Mouse (Mus musculus) ES-E14 (cell line): Measurements from ENCODE around the gene Sec16a. TPM values are rescaled to one million over a fixed set of nuclear protein-coding genes. Genes with fewer than 3 reads are reported as not detected.

Experiments
- DNase-seq: peaks from one replicate; pipeline ENCODE4 v3.0.0-alpha.2; 2013; ENCODE audit warnings: low read depth, low spot score
- H3K27ac ChIP-seq: 2 replicates; pipeline ENCODE4 v1.5.1; 2012; ENCODE audit warnings: low read depth, mild to moderate bottlenecking, low read length, moderate library complexity, mixed read lengths; ENCODE audit not compliant: poor library complexity, insufficient read depth, severe bottlenecking
- H3K36me3 ChIP-seq: 2 replicates; pipeline ENCODE4 v1.6.1; 2012; ENCODE audit warnings: mild to moderate bottlenecking, low read length, moderate library complexity, mixed read lengths; ENCODE audit not compliant: control insufficient read depth, poor library complexity, insufficient read depth, severe bottlenecking
- H3K4me1 ChIP-seq, 2 experiments: fragments of 150-350 bp in 1 of 2; sonication (generic) in 1 of 2; 2 replicates each; pipeline ENCODE4 v1.6.1; 2012; ENCODE audit warnings: low read length in 2 of 2, mild to moderate bottlenecking in 1 of 2, mixed read lengths in 1 of 2; ENCODE audit not compliant: control insufficient read depth in 2 of 2, insufficient read depth in 2 of 2, poor library complexity in 1 of 2
- H3K4me3 ChIP-seq, 2 experiments: fragments of 150-350 bp in 1 of 2; sonication (generic) in 1 of 2; 2 replicates each; pipeline ENCODE4 v1.5.1; 2012; ENCODE audit warnings: low read length in 2 of 2, low read depth in 1 of 2, mild to moderate bottlenecking in 1 of 2, mixed read lengths in 1 of 2; ENCODE audit not compliant: insufficient read depth in 1 of 2, poor library complexity in 1 of 2, severe bottlenecking in 1 of 2
- H3K9ac ChIP-seq: 2 replicates; pipeline ENCODE4 v1.6.1; 2012; ENCODE audit warnings: low read depth, mild to moderate bottlenecking, low read length, mixed read lengths; ENCODE audit not compliant: poor library complexity, insufficient read depth, severe bottlenecking
- H3K9me3 ChIP-seq: fragments of 150-350 bp; sonication (generic); 2 replicates; pipeline ENCODE4 v1.6.1; 2012; ENCODE audit warnings: low read depth, mild to moderate bottlenecking, low read length; ENCODE audit not compliant: control insufficient read depth, insufficient read depth
- CHD2 ChIP-seq: IDR thresholded peaks from 2 replicates; pipeline ENCODE4 v1.6.1; 2014; ENCODE audit warnings: mild to moderate bottlenecking, low read depth, low read length, inconsistent platforms
- HCFC1 ChIP-seq: IDR thresholded peaks from 2 replicates; pipeline ENCODE4 v1.6.1; 2012; ENCODE audit warnings: low read length, inconsistent platforms, borderline replicate concordance; ENCODE audit not compliant: insufficient read depth
- MAFK ChIP-seq: IDR thresholded peaks from 2 replicates; pipeline ENCODE4 v1.6.1; 2014; ENCODE audit warnings: mild to moderate bottlenecking, low read depth, low read length, inconsistent platforms; ENCODE audit not compliant: insufficient read depth
- ZC3H11A ChIP-seq: IDR thresholded peaks from 2 replicates; pipeline ENCODE4 v1.6.1; 2012; ENCODE audit warnings: low read depth, mild to moderate bottlenecking, inconsistent platforms, low read length, borderline replicate concordance
- ZNF384 ChIP-seq: IDR thresholded peaks from 2 replicates; pipeline ENCODE4 v1.6.1; 2012; ENCODE audit warnings: low read depth, low read length, inconsistent platforms
- in situ Hi-C, 2 experiments: fragments of 600-800 bp; cut with MboI; formaldehyde crosslinking; loops; one replicate each; pipeline ENCODE4 v1.15.1; 2025; ENCODE audit warnings: low sequenced_read_pairs in 2 of 2, inconsistent platforms in 1 of 2; ENCODE audit not compliant: unreplicated experiment in 2 of 2
- total RNA-seq: library from RNA; depleted of rRNA; stranded (reverse); fragments of 300-350 nt; gene quantifications from 2 replicates; pipeline ENCODE4 v1.2.3, GENCODE M21; 2012

Sec16a gene
- total RNA-seq, 1 experiment: 47.3 TPM

DNA sequence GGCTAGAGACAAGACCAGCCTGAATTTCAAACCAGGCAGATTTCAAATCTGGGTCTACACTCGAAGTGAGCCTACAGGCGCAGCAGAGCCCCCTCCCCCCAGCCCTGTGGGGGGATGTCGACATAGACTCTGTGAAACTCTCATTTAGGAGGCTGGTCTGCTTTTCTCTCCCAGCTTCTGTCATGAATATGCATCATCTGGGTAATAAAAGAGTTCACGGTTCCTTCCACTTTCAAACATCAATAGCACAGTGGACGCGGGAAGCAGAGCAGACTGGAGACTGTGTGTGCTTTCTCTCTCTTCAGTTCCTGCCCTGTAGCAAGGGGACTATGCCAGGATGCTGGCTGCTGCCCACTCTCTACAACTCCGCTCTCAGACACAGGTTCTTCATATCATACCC is 40.7 kb upstream of the Sec16a start:
- H3K27ac ChIP-seq: no peak overlapping the region
- H3K4me3 ChIP-seq: no peak overlapping the region
- in situ Hi-C loops: no loop called here
- peaks cover 19% of the 10 kb centered on the region for H3K36me3 ChIP-seq
- H3K4me1 ChIP-seq: peaks cover 4 to 32% of the 10 kb centered on the region in 2 experiments; a peak in 3 of 4 replicates
- TF ChIP-seq ZC3H11A: no peak
- no peak for TF ChIP-seq MAFK
- TF ChIP-seq ZNF384: no peak
- TF ChIP-seq HCFC1: no peak
- no peak for TF ChIP-seq CHD2
- H3K9ac ChIP-seq: no peak overlapping the region
- H3K9me3 ChIP-seq: no peaks in the 10 kb centered on the region
- DNase-seq: no peak

GRCm38 (mm10) chr2:26485278-26485677 is 40.3 kb upstream of the Sec16a start:
- H3K9me3 ChIP-seq: no peaks in the 10 kb centered on the region
- no peak for DNase-seq
- no peak overlapping the region for H3K9ac ChIP-seq
- peaks cover 19% of the 10 kb centered on the region for H3K36me3 ChIP-seq
- TF ChIP-seq ZC3H11A (no peak), HCFC1 (no peak), CHD2 (no peak), ZNF384 (no peak), MAFK (no peak)
- H3K4me3 ChIP-seq: no peak overlapping the region
- no peak overlapping the region for H3K27ac ChIP-seq
- H3K4me1 ChIP-seq: peaks cover 4 to 29% of the 10 kb centered on the region in 2 experiments; a peak in 3 of 4 replicates
- in situ Hi-C loops: no loop called here

GRCm38 (mm10) chr2:26484169-26484568 is 39.2 kb upstream of the Sec16a start:
- Histone ChIP-seq H3K4me1 (peaks cover 4 to 28% of the 10 kb centered on the region in 2 experiments; a peak in 3 of 4 replicates), H3K36me3 (peaks cover 31% of the 10 kb centered on the region), H3K9ac (no peak overlapping the region), H3K9me3 (no peaks in the 10 kb centered on the region), H3K27ac (no peak overlapping the region), H3K4me3 (no peak overlapping the region)
- no peak for DNase-seq
- in situ Hi-C loops: no loop called here
- TF ChIP-seq ZNF384: no peak
- TF ChIP-seq ZC3H11A: no peak
- TF ChIP-seq HCFC1: no peak
- no peak for TF ChIP-seq MAFK
- no peak for TF ChIP-seq CHD2

DNA sequence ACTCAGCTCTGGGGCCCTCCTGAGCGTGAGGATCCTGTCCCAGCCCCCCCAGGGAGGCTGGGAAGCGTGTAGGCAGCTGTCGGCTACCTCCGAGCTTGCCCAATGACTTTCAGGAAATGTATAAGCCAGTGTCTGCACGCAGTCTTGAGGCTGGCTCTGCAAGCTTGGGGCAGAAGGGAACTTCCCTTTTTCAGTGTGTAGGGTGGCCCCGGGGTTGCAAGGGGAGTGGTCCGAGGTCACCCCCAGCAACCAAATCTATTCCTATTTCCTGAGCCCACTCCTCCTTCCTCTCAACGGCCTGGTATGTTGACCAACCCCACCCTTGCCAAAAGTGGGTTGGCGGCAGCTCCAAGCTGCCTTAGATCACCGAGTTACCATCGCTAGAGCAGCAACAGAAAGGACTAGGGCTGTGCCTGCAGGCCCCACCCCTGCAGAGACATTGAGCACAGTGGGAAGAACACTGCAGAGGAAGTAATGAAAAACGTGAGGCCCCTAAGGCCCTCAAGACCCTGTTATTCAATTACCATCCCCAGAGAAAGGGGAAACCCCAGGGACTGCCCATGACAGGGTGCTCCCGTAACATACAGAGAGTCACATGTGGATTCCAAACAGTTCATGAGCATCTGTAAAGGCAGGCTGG is 38.3 kb upstream of the Sec16a start:
- Histone ChIP-seq H3K36me3 (peaks cover 34% of the 10 kb centered on the region), H3K4me1 (peaks cover 4 to 28% of the 10 kb centered on the region in 2 experiments; a peak in 3 of 4 replicates), H3K9me3 (no peaks in the 10 kb centered on the region), H3K9ac (no peak overlapping the region), H3K27ac (no peak overlapping the region), H3K4me3 (no peak overlapping the region)
- in situ Hi-C loops: no loop called here
- TF ChIP-seq MAFK: no peak
- no peak for TF ChIP-seq CHD2
- TF ChIP-seq HCFC1: no peak
- TF ChIP-seq ZC3H11A: no peak
- no peak for TF ChIP-seq ZNF384
- no peak for DNase-seq

DNA sequence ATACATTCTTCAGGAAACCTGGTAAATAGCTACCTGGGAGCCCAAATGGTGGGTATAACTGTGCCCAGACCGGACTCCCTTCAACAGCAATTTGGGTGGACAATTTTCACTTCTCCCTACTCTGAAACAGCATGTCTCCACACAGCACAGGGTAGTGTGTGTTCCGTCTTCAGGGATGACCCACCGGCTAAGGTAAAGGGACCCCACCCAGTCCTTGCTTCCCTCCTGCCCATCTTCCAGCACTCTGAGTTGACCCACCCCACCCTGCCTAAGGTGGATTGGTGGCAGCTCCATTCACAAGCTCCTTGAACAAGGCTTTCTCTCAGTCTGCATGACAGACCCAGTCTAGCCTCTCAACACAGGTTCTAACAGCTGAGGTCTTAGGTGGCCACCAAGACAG is 37.8 kb upstream of the Sec16a start:
- Histone ChIP-seq H3K36me3 (peaks cover 39% of the 10 kb centered on the region), H3K9ac (no peak overlapping the region), H3K4me3 (no peak overlapping the region), H3K4me1 (peaks cover 4 to 26% of the 10 kb centered on the region in 2 experiments; a peak in 3 of 4 replicates), H3K27ac (no peak overlapping the region), H3K9me3 (no peaks in the 10 kb centered on the region)
- no peak for DNase-seq
- TF ChIP-seq ZNF384: no peak
- TF ChIP-seq ZC3H11A: no peak
- no peak for TF ChIP-seq CHD2
- TF ChIP-seq MAFK: no peak
- no peak for TF ChIP-seq HCFC1
- in situ Hi-C loops: no loop called here
